Mouse (Mus musculus): Measurements from ENCODE around the gene Prrt3. TPM values are rescaled to one million over a fixed set of nuclear protein-coding genes. Genes with fewer than 3 reads are reported as not detected.
A peak's percentile ranks its signal among the peaks of the same experiment; 100 is the strongest.

The Prrt3 gene
- polyA plus RNA-seq (2015; fragmentation: Nextera tagmentation; extraction: Ambion mirVana): 0.87 and 1.1 TPM in 2 replicates

DNA sequence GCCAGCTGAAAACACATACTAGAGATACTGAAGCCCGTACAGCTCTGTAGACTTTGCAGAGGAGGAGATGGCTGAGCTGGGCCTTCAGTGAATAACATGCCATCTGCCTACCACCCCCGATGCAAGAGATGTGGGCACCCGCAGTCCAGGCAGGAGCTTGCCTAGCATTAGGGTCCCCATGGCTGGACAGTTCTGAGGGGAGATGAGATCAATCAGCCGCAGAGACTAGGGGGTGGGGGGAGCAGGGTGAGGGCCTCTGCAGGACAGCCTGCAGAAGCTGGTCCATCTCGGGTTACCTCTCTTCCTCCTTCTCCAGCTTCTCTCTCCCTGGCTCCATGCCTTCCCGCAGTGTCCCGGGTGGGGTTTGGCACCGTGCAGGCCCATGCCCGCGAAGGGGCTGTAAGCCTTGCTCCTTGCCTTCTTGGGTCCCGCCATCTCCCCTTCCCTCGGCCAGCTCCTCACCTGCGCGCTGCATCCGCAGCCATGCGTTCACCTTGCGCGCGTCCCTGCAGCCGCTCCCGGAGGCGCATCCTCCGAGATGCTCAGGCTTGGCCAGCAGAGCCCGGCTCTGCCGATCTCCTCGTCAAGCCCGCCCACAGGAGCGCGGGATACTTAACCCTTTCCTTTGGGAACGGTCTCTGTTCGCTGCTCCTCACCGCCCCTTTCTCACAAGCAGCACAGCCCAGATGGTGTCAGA, at the start of gene Prrt3:
Prrt3 (minus strand) TSS at position 544 of the 697 bp plus-strand sequence.
- no peaks in the 10 kb centered on the region for H3K9me3 ChIP-seq (replicated peaks)
- H3K4me1 ChIP-seq: peaks cover 8% of the 10 kb centered on the region
- H3K36me3 ChIP-seq: no peaks in the 10 kb centered on the region
- peaks cover 34% of the 10 kb centered on the region for H3K27me3 ChIP-seq
- peak within 1 kb of the TSS; percentile 69 for H3K4me2 ChIP-seq
- H3K9ac ChIP-seq: no peak within 1 kb of the TSS
- no peak within 1 kb of the TSS for H3K27ac ChIP-seq
- ATAC-seq (replicated peaks; ENCODE audit: low FRiP score): peak; percentile 77
- peak within 1 kb of the TSS; percentile 46 for H3K4me3 ChIP-seq (replicated peaks)
- WGBS: 2% methylated on average over 32 of the region's 32 CpGs

GRCm38 (mm10) chr6:113543906-113544481, 42.3 kb upstream of the Prrt3 start:
- no peaks in the 10 kb centered on the region for H3K4me1 ChIP-seq
- H3K4me2 ChIP-seq: no peak overlapping the region
- no peak overlapping the region for H3K27ac ChIP-seq
- no peaks in the 10 kb centered on the region for H3K9me3 ChIP-seq (replicated peaks)
- peaks cover 43% of the 10 kb centered on the region for H3K36me3 ChIP-seq
- WGBS: 89% methylated on average over 12 of the region's 12 CpGs
- H3K27me3 ChIP-seq: no peaks in the 10 kb centered on the region
- no peak overlapping the region for H3K4me3 ChIP-seq (replicated peaks)
- H3K9ac ChIP-seq: no peak overlapping the region
- ATAC-seq (replicated peaks; ENCODE audit: low FRiP score): no peak

GRCm38 (mm10) chr6:113541610-113542009, 39.9 kb upstream of the Prrt3 start:
- no peaks in the 10 kb centered on the region for H3K9me3 ChIP-seq (replicated peaks)
- no peak for ATAC-seq (replicated peaks; ENCODE audit: low FRiP score)
- H3K4me1 ChIP-seq: no peaks in the 10 kb centered on the region
- no peaks in the 10 kb centered on the region for H3K27me3 ChIP-seq
- no peak overlapping the region for H3K4me2 ChIP-seq
- no peak overlapping the region for H3K27ac ChIP-seq
- no peak overlapping the region for H3K4me3 ChIP-seq (replicated peaks)
- WGBS: 90% methylated on average over 6 of the region's 6 CpGs
- peaks cover 49% of the 10 kb centered on the region for H3K36me3 ChIP-seq
- no peak overlapping the region for H3K9ac ChIP-seq

DNA sequence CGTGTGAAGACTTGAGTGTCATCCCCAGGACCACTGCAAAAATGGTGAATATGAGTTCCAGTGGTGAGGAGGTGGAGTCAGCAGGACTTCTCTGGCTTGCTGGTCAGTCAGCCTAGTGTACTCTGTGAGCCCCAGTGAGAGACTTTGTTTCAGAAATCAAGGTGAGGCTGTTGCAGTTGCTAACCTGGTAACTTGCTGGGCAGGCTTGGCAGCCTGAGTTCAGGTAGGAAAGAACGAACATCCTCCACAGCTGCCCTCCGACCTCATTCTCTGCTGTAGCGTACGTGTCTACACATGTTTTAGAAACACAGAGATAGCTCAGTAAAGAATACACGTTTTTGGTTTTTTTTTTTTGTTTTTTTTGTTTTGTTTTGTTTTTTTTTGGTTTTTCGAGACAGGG, 33.2 kb upstream of the Prrt3 start:
- H3K27ac ChIP-seq: no peak overlapping the region
- peaks cover 15% of the 10 kb centered on the region for H3K4me1 ChIP-seq
- WGBS: 86% methylated on average over 7 of the region's 7 CpGs
- no peak overlapping the region for H3K4me3 ChIP-seq (replicated peaks)
- H3K9me3 ChIP-seq (replicated peaks): no peaks in the 10 kb centered on the region
- H3K9ac ChIP-seq: no peak overlapping the region
- H3K27me3 ChIP-seq: no peaks in the 10 kb centered on the region
- no peak for ATAC-seq (replicated peaks; ENCODE audit: low FRiP score)
- no peak overlapping the region for H3K4me2 ChIP-seq
- peaks cover 28% of the 10 kb centered on the region for H3K36me3 ChIP-seq

GRCm38 (mm10) chr6:113531840-113532404, 30.2 kb upstream of the Prrt3 start:
- WGBS: 7% methylated on average over 7 of the region's 7 CpGs
- Histone ChIP-seq H3K4me1 (peaks cover 18% of the 10 kb centered on the region), H3K9ac (peak overlapping the region; percentile 81), H3K36me3 (peaks cover 13% of the 10 kb centered on the region), H3K27me3 (no peaks in the 10 kb centered on the region), H3K27ac (peak overlapping the region; percentile 86), H3K4me2 (peak overlapping the region; percentile 69), H3K4me3 (replicated peaks) (peak overlapping the region; percentile 94), H3K9me3 (replicated peaks) (no peaks in the 10 kb centered on the region)
- ATAC-seq (replicated peaks; ENCODE audit: low FRiP score): no peak

DNA sequence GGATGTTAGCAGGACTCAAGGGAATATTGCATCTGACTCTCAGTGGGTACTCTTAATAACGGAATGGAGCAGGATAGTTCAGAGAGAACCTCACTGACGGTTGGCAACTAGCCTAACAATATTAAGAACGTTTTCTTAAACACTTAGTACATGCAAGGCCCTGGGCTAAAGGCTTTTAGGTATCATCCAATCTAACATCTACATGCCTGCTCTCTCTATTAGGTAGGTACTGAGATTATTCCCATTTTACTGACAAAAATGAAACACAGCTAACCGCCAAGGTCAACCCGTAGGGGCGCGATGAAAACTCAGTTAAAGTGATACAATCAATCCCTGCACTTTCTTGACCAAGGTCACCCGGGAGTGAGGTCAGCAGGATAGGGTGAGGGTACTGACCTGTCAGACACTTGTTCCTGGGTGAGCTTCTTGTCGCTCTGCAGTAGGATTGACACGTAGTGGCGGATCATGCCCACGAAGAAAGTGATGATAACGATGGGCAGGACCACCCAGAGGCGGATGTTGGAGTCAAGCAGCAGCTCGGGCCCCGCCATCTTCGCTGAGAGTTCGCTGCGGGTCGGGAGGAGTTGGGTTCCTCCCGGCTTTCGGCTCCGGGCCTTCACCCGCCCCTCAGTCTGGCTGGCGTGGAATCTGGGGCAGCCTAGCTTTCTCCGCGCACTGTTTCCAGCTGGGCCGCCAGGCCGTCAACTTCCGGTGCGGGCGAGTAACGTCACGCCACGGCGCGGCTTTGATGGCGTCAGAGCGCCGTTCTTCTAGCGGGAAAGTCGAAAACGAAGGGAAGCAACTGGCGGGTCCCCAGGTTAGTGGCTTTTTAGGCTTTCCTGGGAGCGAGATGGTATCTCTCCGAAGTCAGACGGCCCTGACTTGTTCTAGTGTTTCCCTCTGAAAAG, 29.5 kb upstream of the Prrt3 start, which contains the start of the genes Emc3 and Fancd2:
Emc3 (minus strand) TSS at position 721 of the 908 bp plus-strand sequence.
Fancd2 (plus strand) TSS at position 751 of the 908 bp plus-strand sequence.
- H3K27ac ChIP-seq: peak within 1 kb of the TSS; percentile 86
- WGBS: 1% methylated on average over 47 of the region's 47 CpGs

DNA sequence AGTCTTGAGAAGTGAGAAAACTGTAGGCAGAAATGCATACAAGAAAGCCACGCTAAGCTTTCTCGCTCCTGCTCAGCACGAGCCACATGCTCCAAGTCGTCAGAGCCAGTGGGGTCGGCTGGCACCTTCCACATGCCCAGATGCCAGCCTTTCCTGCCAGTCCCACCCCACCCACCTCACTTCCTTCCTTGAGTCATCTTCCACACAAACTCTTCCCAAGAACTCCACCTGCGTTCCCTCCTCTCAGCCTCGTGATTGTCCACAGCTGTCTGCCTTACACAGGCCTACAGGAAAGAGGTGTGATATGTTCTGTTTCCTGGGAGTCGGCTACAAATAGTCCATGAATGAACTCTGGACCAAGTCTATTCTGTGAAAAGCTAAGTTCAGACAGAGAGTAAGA, 21.7 kb upstream of the Prrt3 start:
- H3K4me2 ChIP-seq: no peak overlapping the region
- no peaks in the 10 kb centered on the region for H3K9me3 ChIP-seq (replicated peaks)
- H3K27me3 ChIP-seq: no peaks in the 10 kb centered on the region
- no peak overlapping the region for H3K9ac ChIP-seq
- no peak overlapping the region for H3K4me3 ChIP-seq (replicated peaks)
- H3K4me1 ChIP-seq: no peaks in the 10 kb centered on the region
- peaks cover 65% of the 10 kb centered on the region for H3K36me3 ChIP-seq
- WGBS: 87% methylated on average over 8 of the region's 8 CpGs
- no peak overlapping the region for H3K27ac ChIP-seq
- ATAC-seq (replicated peaks; ENCODE audit: low FRiP score): no peak

More for the DNA sequence above, 29.5 kb upstream of the Prrt3 start, which contains the start of the genes Emc3 and Fancd2:
- H3K4me2 ChIP-seq: peak within 1 kb of the TSS; percentile 69
- no peaks in the 10 kb centered on the region for H3K9me3 ChIP-seq (replicated peaks)
- H3K27me3 ChIP-seq: no peaks in the 10 kb centered on the region
- H3K4me1 ChIP-seq: peaks cover 18% of the 10 kb centered on the region
- ATAC-seq (replicated peaks; ENCODE audit: low FRiP score): peak; percentile 91
- peak within 1 kb of the TSS; percentile 81 for H3K9ac ChIP-seq
- H3K36me3 ChIP-seq: peaks cover 11% of the 10 kb centered on the region
- H3K4me3 ChIP-seq (replicated peaks): peak within 1 kb of the TSS; percentile 94

DNA sequence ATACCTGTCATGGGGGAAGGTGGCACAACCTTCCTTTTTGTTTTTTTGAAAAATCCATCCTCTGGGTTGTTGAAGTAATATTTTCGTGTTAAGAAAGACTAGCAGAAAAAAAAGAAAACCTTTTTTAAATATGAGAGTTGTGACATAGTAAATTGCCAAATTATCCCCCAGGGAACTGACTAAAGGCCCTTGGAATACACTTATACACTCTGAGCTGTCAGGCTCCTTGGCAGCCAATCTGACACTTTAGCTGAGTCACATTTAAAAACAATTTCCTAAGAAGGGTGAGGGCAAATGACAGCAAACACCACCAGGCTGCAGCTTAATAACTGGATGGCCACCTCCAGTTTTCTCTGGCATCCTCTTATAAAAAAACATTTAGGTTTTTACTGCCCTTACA, 20.6 kb upstream of the Prrt3 start:
- WGBS: 78% methylated on average over 1 of the region's 1 CpGs

DNA sequence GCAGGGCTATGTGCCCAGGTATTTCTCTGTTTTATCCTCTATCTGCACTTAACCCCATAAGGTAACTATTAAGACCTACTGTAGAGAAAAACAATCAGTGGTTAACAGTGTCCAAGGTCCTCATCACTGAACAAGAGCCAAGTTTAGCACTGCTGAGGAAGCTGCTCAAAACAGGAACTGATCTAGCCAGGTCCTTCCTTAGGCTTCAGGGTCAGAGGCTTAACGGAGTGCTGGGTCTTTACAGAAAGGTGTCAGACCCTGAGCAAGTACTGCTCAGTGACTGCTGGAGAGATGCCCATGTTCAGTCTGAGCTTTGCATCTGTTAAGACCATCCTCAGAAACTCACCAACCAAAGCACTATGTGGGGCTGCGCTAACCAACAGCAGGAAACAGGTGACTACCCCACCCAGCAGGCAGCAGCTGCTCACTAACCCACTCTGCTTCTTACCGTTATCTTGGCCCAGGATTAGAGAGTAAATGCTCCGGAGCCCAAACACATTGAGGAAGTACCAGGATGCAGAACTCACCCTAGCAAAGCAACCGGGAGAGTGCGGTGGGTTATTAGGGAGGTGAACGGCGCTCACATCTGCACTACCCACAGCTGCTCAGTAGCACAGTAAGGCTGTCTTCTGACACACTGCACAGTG, 15.8 kb upstream of the Prrt3 start:
- H3K4me1 ChIP-seq: no peaks in the 10 kb centered on the region

More for the DNA sequence above, 20.6 kb upstream of the Prrt3 start:
- no peak overlapping the region for H3K27ac ChIP-seq
- peaks cover 77% of the 10 kb centered on the region for H3K36me3 ChIP-seq
- no peak for ATAC-seq (replicated peaks; ENCODE audit: low FRiP score)
- H3K27me3 ChIP-seq: no peaks in the 10 kb centered on the region
- H3K9ac ChIP-seq: no peak overlapping the region
- H3K4me3 ChIP-seq (replicated peaks): no peak overlapping the region
- H3K4me2 ChIP-seq: no peak overlapping the region
- H3K4me1 ChIP-seq: no peaks in the 10 kb centered on the region
- H3K9me3 ChIP-seq (replicated peaks): no peaks in the 10 kb centered on the region

DNA sequence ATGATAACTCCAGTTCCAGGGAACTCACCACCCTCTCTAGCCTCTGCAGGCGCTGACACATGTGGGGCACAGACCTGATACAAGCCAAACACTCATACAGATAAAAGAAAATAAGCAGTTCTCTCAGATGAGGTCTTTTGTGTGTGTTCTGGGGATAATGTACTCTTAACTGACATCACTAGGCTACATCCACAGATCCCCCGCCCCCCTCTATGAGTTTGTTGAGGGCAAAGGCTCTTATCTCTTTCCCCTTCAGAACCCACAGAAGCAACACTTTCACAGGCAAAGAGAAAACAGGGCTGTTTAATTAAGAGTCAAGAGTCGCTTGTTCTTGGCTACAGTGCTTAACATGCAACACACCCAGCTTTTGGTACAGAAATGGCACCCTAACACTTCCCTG, 12.9 kb upstream of the Prrt3 start:
- no peak for ATAC-seq (replicated peaks; ENCODE audit: low FRiP score)
- H3K27me3 ChIP-seq: no peaks in the 10 kb centered on the region
- H3K4me3 ChIP-seq (replicated peaks): no peak overlapping the region
- WGBS: 95% methylated on average over 3 of the region's 3 CpGs
- H3K9me3 ChIP-seq (replicated peaks): no peaks in the 10 kb centered on the region
- no peak overlapping the region for H3K27ac ChIP-seq
- no peaks in the 10 kb centered on the region for H3K4me1 ChIP-seq
- H3K9ac ChIP-seq: no peak overlapping the region
- no peak overlapping the region for H3K4me2 ChIP-seq
- peaks cover 67% of the 10 kb centered on the region for H3K36me3 ChIP-seq

More for the DNA sequence above, 15.8 kb upstream of the Prrt3 start:
- Histone ChIP-seq H3K27me3 (no peaks in the 10 kb centered on the region), H3K4me3 (replicated peaks) (no peak overlapping the region), H3K27ac (no peak overlapping the region), H3K9me3 (replicated peaks) (no peaks in the 10 kb centered on the region), H3K4me2 (no peak overlapping the region), H3K36me3 (peaks cover 97% of the 10 kb centered on the region), H3K9ac (no peak overlapping the region)
- no peak for ATAC-seq (replicated peaks; ENCODE audit: low FRiP score)
- 93% methylated on average over 8 of the region's 8 CpGs for WGBS

GRCm38 (mm10) chr6:113513944-113514343, 12.2 kb upstream of the Prrt3 start:
- no peak for ATAC-seq (replicated peaks; ENCODE audit: low FRiP score)
- peaks cover 61% of the 10 kb centered on the region for H3K36me3 ChIP-seq
- no peak overlapping the region for H3K4me3 ChIP-seq (replicated peaks)
- H3K9ac ChIP-seq: no peak overlapping the region
- 91% methylated on average over 6 of the region's 6 CpGs for WGBS
- H3K4me1 ChIP-seq: no peaks in the 10 kb centered on the region
- H3K27me3 ChIP-seq: no peaks in the 10 kb centered on the region
- no peak overlapping the region for H3K4me2 ChIP-seq
- no peaks in the 10 kb centered on the region for H3K9me3 ChIP-seq (replicated peaks)
- H3K27ac ChIP-seq: no peak overlapping the region

All from kidney, embryonic 15.5 days (tissue).